Mouse (Mus musculus) Patski (cell line): Measurements from ENCODE around the gene Ntng1. TPM values are rescaled to one million over a fixed set of nuclear protein-coding genes. Genes with fewer than 3 reads are reported as not detected.

ENCODE experiments used
- ATAC-seq: fragments of 100-300 bp; one replicate; pipeline ENCODE4 v1.8.0; 2021
- CTCF ChIA-PET: fragments of 350-600 bp; sonication (Branson Sonifier 250); formaldehyde crosslinking; loops from one replicate; lab custom pipeline; 2022; ENCODE audit warnings: inconsistent platforms; lab: Charles Lee
- POLR2A ChIA-PET: fragments of 350-600 bp; sonication (Branson Sonifier 250); formaldehyde crosslinking; loops from one replicate; lab custom pipeline; 2022; ENCODE audit warnings: antibody characterized with exemption, inconsistent platforms; lab: Charles Lee
- DNase-seq: peaks from one replicate; pipeline ENCODE4 v3.0.0-alpha.2; 2011; ENCODE audit warnings: low read depth, low spot score
- H3K27me3 ChIP-seq: fragments of 371-371 bp; one replicate; pipeline ENCODE4 v1.5.1; 2021
- CTCF ChIP-seq: fragments of 100-300 bp; IDR thresholded peaks from one replicate; pipeline ENCODE4 v1.5.1; 2021
- in situ Hi-C: fragments of 300-500 bp; cut with MboI; formaldehyde crosslinking; loops from 3 replicates; pipeline ENCODE4 v1.11.1; 2018; ENCODE audit warnings: low pct_unique_long_range_greater_than_20kb, mixed read lengths
- polyA plus RNA-seq: library from polyadenylated mRNA; unstranded; gene quantifications from one replicate; pipeline ENCODE4 v1.2.3, GENCODE M21; 2021

Ntng1 gene
- polyA plus RNA-seq: 4.4 TPM

DNA sequence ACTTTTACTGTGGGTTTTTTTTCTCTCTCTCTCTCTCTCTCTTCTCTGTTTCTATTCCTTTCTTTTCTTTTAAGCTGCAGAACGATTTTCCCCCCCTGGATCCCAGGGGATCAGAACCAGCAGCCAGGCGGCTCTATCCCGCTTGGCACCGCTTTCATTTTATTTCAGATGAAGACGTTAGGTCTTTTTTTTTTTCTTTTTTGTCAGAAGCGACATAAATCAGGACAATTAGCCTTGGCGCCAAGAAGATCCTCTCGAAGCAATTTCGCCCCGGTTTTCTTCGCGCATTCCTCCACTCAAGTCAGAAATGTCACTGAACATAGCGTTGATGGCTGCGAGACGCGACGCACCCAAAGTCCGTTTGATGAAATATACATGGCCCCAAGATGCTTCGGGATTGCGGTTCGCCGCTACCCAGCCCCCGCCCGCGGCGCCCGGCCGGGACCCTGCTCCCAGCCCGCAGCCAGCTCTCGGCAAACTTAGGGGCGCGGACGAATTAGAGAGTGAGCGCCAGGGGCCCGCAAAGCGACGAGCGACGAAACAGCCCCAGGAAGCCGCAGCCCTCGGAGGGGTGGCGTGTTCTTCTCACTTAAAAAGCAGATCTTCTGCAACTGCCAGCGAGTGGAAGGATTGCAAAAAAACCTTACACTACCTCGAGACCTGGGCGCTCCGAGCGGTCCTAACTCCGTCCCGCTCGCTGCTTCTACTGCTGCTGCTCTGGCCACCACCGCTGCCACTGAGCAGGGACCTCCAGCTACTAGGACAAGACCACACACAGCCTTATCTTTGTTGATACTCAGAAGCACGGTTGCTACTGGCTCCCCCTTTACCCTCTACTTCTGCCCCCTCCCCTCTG, at the start of gene Ntng1:
Gene Ntng1 (minus strand): TSS at position 806 of the 856 bp plus-strand sequence.
- ATAC-seq (no peak), DNase-seq (no peak)
- in situ Hi-C loops: loop anchor here (5.0 to 10.0 kb wide), 3 partner anchors 481 to 924 kb away; no protein-coding TSS in a partner anchor
- ChIA-PET CTCF (interaction anchor here (1.3 to 1.5 kb wide), 3 partner anchors 9 to 614 kb away, joined by 3 to 4 read pairs (median 3); no protein-coding TSS in a partner anchor), POLR2A (interaction anchor here (0.7 to 2.2 kb wide), 2 partner anchors 107 to 390 kb away, joined by 3 to 6 read pairs; partner anchors contain the start of gene Prmt6)
- no peak for TF ChIP-seq CTCF
- peaks cover 5% of the 10 kb centered on the region for H3K27me3 ChIP-seq

DNA sequence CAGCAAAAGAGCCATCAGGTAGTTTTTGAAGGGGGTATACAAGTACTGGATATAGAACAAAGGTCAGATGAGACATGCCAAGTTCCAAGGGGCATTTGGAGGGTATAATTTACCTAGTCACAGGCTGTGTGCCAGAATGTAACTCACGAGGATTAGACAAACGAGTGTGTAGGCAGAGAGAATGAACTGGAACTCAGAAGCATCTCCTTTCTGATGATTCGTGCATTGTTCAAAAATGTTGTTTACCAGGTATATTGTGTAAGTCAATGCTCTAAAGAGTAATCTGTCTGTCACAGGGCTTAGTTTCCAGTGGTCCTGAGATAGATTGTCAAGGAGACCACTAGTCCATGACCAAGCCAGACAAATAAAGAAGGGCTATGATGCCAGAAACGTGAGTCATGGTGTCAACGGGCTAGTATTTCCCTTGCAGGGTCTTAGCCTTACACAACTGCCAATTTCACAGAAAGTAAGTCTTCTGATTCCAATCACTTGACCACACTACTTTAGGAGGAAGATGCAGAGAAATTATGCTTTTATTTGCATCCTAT, 43.7 kb upstream of the Ntng1 start:
- in situ Hi-C loops: no loop called here
- CTCF ChIA-PET: interaction anchor here (1.2 kb wide), 1 partner anchor 19 kb away, joined by 3 read pairs; no protein-coding TSS in a partner anchor
- H3K27me3 ChIP-seq: peaks cover 4% of the 10 kb centered on the region
- DNase-seq: peak; percentile 94
- ATAC-seq: peak; percentile 92
- POLR2A ChIA-PET: no interaction called here
- no peak for TF ChIP-seq CTCF

DNA sequence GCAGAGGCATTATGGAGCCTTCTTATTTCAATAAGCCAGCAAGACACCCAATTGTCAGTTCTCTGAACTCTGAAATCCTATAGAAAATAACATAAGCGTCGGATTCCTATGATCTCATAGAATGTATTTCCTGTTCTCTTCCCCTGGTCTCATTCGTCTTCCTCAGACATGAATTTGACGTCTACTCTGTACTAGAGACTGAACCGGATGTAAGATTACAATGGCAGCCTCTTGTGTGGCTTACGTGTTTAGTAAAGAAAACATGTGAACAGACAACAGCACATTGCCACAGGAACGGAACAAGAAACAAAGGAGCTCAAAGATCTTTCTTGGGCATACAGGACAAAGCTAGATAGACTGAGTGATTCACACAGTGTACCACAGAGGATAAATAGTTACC, 5.3 kb upstream of the Ntng1 start:
- ATAC-seq (no peak), DNase-seq (no peak)
- no peaks in the 10 kb centered on the region for H3K27me3 ChIP-seq
- POLR2A ChIA-PET: no interaction called here
- in situ Hi-C loops: loop anchor here (10.0 kb wide), 1 partner anchor 476 kb away; no protein-coding TSS in a partner anchor
- TF ChIP-seq CTCF: no peak
- CTCF ChIA-PET: no interaction called here

DNA sequence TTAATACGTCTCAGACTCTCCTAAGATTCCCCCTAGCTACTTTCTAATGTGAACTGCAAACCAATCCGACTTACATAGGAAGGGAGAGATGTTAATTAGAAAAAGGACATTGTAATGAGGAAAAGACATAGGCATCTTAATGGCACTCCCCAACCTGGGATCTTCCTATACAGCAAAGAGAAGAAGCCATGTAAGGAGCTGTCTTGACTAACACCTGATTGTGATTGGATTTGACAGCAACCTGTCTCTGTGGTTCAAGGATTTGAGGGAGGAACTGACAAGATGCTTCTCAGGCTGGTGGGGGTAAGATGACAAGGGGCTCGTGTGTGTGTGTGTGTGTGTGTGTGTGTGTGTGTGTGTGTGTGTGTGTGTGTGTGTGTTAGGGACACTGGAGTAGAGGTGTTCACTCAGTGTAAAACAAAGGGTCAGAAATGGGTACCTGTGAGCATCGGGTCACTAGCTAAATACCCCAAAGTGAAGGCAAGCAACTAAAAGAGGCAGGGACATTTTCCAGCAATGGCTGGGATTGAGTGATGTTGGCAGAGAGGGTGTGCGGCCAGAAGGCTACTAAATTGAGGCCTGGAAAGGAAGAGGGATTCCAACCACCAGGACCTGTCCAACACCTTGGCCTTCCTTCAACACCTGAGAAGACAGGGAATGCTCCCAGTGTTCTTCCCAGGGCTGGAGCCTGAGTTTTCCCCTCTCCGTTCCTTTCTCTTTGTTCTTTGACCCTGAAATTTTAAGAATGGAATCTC, 667 bp upstream of the Ntng1 start:
- CTCF ChIA-PET: interaction anchor here (0.9 to 1.5 kb wide), 5 partner anchors 8 to 615 kb away, joined by 3 to 4 read pairs (median 3); no protein-coding TSS in a partner anchor
- peaks cover 5% of the 10 kb centered on the region for H3K27me3 ChIP-seq
- TF ChIP-seq CTCF: no peak
- POLR2A ChIA-PET: interaction anchor here (0.7 to 2.2 kb wide), 3 partner anchors 8 to 173 kb away, joined by 3 to 6 read pairs (median 3); partner anchors contain the start of gene Prmt6
- DNase-seq (no peak), ATAC-seq (no peak)
- in situ Hi-C loops: loop anchor here (5.0 to 10.0 kb wide), 3 partner anchors 480 to 923 kb away; no protein-coding TSS in a partner anchor

DNA sequence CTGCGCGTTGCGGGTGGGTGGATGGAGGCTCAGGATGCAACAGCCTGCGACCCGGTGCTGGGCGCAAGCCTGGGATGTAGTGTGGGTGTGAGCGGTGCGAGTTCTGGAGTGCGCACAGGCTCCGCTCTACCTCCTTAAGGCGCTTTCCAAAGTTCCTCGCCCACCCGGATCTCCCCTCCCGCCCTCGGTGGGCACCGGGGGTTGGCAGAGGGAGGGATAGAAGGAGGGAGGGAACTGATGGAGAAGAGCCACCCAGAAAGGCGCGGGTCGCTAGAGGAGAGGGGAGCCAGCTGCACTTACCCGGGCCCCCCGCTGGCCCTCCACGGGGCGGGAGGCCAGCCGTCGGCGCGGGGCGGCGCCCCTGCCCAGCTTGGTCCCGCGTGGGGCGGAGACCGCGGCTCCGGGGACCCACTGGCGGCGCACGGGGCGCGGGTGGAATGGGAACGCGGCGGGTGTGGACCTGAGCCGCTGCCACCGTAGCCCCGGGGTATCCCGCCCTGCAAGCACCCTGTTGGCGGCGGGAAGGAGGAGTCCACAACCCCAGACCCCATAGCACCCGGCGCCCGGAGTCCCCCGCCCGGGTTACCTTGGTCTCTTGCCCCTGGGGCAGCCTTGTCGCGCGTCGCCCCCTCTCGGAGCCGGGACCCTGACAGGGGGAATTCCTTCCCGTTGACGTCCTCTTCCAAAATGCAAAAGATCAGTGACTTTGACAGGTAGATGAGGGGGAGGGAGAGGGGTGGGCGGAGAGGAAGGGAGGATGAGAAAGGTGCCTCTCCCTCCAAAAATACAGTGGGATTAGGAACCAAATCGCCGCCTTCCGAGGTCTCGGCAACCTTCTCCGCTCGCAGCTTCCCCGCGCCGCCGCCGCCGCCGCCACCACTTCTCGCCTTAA, 1.3 kb downstream of the Ntng1 start:
- peaks cover 5% of the 10 kb centered on the region for H3K27me3 ChIP-seq
- ChIA-PET POLR2A (interaction anchor here (0.7 to 2.2 kb wide), 4 partner anchors 107 to 614 kb away, joined by 3 to 6 read pairs (median 3); partner anchors contain the start of gene Prmt6), CTCF (interaction anchor here (0.6 to 1.6 kb wide), 23 partner anchors 10 to 622 kb away, joined by 3 to 7 read pairs (median 3); no protein-coding TSS in a partner anchor)
- no peak for TF ChIP-seq CTCF
- in situ Hi-C loops: loop anchor here (5.0 to 10.0 kb wide), 3 partner anchors 482 to 925 kb away; no protein-coding TSS in a partner anchor
- peak; percentile 66 for ATAC-seq
- no peak for DNase-seq

DNA sequence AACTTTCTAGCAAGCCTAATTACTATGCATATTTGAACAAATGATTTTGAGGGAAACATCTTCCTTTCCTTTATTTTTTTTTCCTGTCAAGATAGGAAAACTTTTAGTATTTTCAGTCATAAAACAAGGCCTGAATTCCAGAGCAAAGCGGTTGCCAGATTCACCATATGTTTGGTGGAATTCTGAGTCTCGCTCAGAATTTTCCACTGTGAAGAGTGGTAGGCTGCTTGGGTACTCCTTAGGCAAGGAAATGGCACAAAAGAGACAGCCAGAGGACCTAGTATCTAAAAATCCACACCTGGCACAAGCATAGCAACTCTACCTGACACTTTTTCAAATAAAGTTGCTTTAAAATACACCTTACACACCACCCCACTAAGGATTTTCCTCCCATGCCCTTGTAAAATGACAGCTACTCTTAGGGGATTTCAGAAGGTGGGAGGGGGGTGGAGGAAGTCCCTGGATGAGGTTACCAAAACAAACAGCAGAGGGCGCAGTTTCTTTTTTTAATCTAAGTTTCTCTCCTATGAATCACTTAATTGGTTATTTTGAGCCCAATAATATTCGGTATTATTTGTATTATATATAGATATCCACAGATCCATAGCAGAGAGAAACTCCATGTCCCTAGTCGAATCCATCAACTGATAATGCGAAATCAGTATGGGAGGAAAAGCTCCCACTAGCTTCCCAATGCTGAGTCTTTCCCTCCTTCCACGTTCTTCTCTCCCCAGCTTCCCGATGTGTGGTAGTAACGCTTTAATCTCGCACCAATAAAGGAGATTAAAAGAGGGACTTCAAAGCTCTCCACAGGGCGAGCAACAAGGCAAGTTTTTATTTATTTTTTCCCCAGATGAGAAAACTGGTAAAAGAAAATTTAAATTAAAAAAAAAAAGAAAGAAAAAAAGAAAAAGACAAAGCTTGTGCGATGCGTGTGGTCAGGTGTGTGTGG, 2.2 kb downstream of the Ntng1 start:
- ChIA-PET POLR2A (interaction anchor here (1.0 to 1.1 kb wide), 2 partner anchors 476 to 613 kb away, joined by 3 read pairs; no protein-coding TSS in a partner anchor), CTCF (interaction anchor here (0.6 to 1.6 kb wide), 26 partner anchors 9 to 621 kb away, joined by 3 to 7 read pairs (median 3); no protein-coding TSS in a partner anchor)
- DNase-seq (peak; percentile 56), ATAC-seq (peak; percentile 58)
- H3K27me3 ChIP-seq: peaks cover 5% of the 10 kb centered on the region
- in situ Hi-C loops: loop anchor here (5.0 to 10.0 kb wide), 3 partner anchors 483 to 926 kb away; no protein-coding TSS in a partner anchor
- TF ChIP-seq CTCF: peak; percentile 81

DNA sequence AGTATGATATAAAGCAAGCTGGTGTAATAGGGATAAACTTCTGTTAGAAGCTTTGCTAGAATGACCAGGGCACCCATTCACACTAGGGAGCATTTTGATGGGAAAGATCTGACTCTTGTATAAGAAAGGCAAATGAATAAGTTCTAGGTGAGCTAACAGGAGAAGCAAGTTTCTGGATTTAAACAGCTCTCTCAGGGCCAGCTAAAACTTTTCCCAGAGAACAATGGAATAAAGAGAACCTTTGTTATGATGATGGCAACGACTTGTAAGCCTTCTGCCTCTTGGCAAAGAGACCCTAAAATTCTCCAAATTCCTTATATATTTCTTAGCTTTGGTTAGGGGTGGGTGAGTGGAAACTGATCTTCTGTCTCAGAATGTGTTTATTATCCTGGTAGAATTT, 7.7 kb downstream of the Ntng1 start:
- ATAC-seq (no peak), DNase-seq (no peak)
- TF ChIP-seq CTCF: no peak
- in situ Hi-C loops: loop anchor here (5.0 kb wide), 1 partner anchor 409 kb away; no protein-coding TSS in a partner anchor
- CTCF ChIA-PET: interaction anchor here (1.0 to 1.2 kb wide), 2 partner anchors 15 to 17 kb away, joined by 3 read pairs; no protein-coding TSS in a partner anchor
- POLR2A ChIA-PET: interaction anchor here (0.7 to 1.1 kb wide), 2 partner anchors 9 to 429 kb away, joined by 3 read pairs; no protein-coding TSS in a partner anchor
- H3K27me3 ChIP-seq: no peaks in the 10 kb centered on the region

DNA sequence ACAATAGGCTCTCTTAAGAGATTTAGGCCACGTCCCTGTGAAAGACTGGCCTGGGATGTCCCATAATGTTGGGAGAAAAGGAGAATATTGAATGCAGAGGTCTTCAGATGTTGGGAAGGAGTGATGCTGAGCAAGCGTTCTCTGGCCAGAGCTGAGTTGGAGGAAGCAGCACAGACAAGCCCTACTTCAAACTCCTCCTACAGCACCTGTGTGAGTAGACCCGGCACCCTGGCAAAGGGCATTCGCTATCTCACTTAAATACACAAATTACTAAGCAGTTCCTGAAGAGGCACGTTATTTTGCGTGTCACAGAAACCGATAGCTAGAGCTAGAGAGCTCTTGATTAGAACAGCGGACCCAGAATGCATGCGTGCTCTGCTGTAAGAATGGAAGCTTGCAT, 10.7 kb downstream of the Ntng1 start:
- TF ChIP-seq CTCF: no peak
- ChIA-PET POLR2A (no interaction called here), CTCF (interaction anchor here (1.1 to 1.2 kb wide), 2 partner anchors 9 to 401 kb away, joined by 3 to 4 read pairs; no protein-coding TSS in a partner anchor)
- in situ Hi-C loops: no loop called here
- no peaks in the 10 kb centered on the region for H3K27me3 ChIP-seq
- ATAC-seq: no peak
- DNase-seq: no peak
